Mouse (Mus musculus): ENCODE results near the gene Helq. TPM values are rescaled to one million over a fixed set of nuclear protein-coding genes. Genes with fewer than 3 reads are reported as not detected.
A peak's percentile ranks its signal among the peaks of the same experiment; 100 is the strongest.

Gene Helq
- total RNA-seq, 2 experiments from 2014 or later, result 16.4 to 17.1 TPM

GRCm38 (mm10) chr5:100787527-100787926 lies 10.9 kb downstream of the Helq start:
- no peak for DNase-seq (ENCODE audit: low spot score in 2 of 2)

- DNase-seq (ENCODE audit: low spot score in 2 of 2), result no peak
Measured at GRCm38 (mm10) chr5:100779002-100779401, 19.4 kb downstream of the Helq start.

- DNase-seq (ENCODE audit: low spot score in 2 of 2), result no peak
Measured at GRCm38 (mm10) chr5:100776900-100777299, 21.5 kb downstream of the Helq start.

GRCm38 (mm10) chr5:100775778-100776404 lies 22.5 kb downstream of the Helq start:
- DNase-seq (ENCODE audit: low spot score in 2 of 2), result no peak

- no peak for DNase-seq (ENCODE audit: low spot score in 2 of 2)
Measured at GRCm38 (mm10) chr5:100771575-100771974, 26.8 kb downstream of the Helq start.

- peak; percentile 19 to 36 for DNase-seq (ENCODE audit: low spot score in 2 of 2)
Measured at GRCm38 (mm10) chr5:100766026-100766425, 32.4 kb downstream of the Helq start.

- no peak for DNase-seq (ENCODE audit: low spot score in 2 of 2)
Measured at GRCm38 (mm10) chr5:100761736-100762135, 36.7 kb downstream of the Helq start.

GRCm38 (mm10) chr5:100760049-100760663 lies 38.2 kb downstream of the Helq start:
- no peak for DNase-seq (ENCODE audit: low spot score in 2 of 2)

GRCm38 (mm10) chr5:100758121-100758520 lies 40.3 kb downstream of the Helq start:
- no peak for DNase-seq (ENCODE audit: low spot score in 2 of 2)

GRCm38 (mm10) chr5:100753407-100753806 lies 45.0 kb downstream of the Helq start:
- DNase-seq (ENCODE audit: low spot score in 2 of 2), result no peak

- DNase-seq (ENCODE audit: low spot score in 2 of 2), result no peak
Measured at GRCm38 (mm10) chr5:100751655-100752054, 46.7 kb downstream of the Helq start.

GRCm38 (mm10) chr5:100750617-100751255 lies 47.7 kb downstream of the Helq start:
- no peak for DNase-seq (ENCODE audit: low spot score in 2 of 2)

GRCm38 (mm10) chr5:100738802-100739201 lies 59.6 kb downstream of the Helq start:
- no peak for DNase-seq (ENCODE audit: low spot score in 2 of 2)

GRCm38 (mm10) chr5:100736919-100737318 lies 61.5 kb downstream of the Helq start:
- no peak for DNase-seq (ENCODE audit: low spot score in 2 of 2)

- no peak for DNase-seq (ENCODE audit: low spot score in 2 of 2)
Measured at GRCm38 (mm10) chr5:100734535-100734934, 63.9 kb downstream of the Helq start.

GRCm38 (mm10) chr5:100728757-100729156 lies 69.6 kb downstream of the Helq start:
- DNase-seq (ENCODE audit: low spot score in 2 of 2), result no peak

- no peak for DNase-seq (ENCODE audit: low spot score in 2 of 2)
Measured at GRCm38 (mm10) chr5:100726001-100726400, 72.4 kb downstream of the Helq start.

- DNase-seq (ENCODE audit: low spot score in 2 of 2), result peak in 1 of 2 experiments; percentile 17
Measured at GRCm38 (mm10) chr5:100719235-100720088, 78.9 kb downstream of the Helq start, which contains the start of gene Hpse. Gene Hpse (minus strand): TSS chr5:100719716.

- no peak for DNase-seq (ENCODE audit: low spot score in 2 of 2)
Measured at GRCm38 (mm10) chr5:100716762-100717161, 81.6 kb downstream of the Helq start.
